Mouse (Mus musculus) liver, embryonic 12.5 days (tissue): ENCODE measurements at regions not wholly inside any gene's neighbourhood (a gene's known extent, or its start where the extent isn't known, plus 50 kb on each side); places are given as distances from the start of the nearest gene placed in this dataset.

Experiments used
- ATAC-seq: fragments of 200-750 bp; cut with Nextera tagmentation; 2 replicates; pipeline ENCODE4 v1.8.0; 2017; ENCODE audit warnings: moderate number of reproducible peaks, mild to moderate bottlenecking, moderate library complexity
- H3K27ac ChIP-seq: fragments of 300-500 bp; sonication (generic); 2 replicates; pipeline ENCODE4 v1.5.1; 2016; ENCODE audit warnings: mild to moderate bottlenecking
- H3K27me3 ChIP-seq: fragments of 300-500 bp; sonication (generic); replicated peaks from 2 replicates; pipeline ENCODE4 v1.6.1; 2016; ENCODE audit warnings: mild to moderate bottlenecking, moderate library complexity
- H3K36me3 ChIP-seq: fragments of 300-500 bp; sonication (generic); 2 replicates; pipeline ENCODE4 v1.6.1; 2016; ENCODE audit warnings: mild to moderate bottlenecking, moderate library complexity
- H3K4me1 ChIP-seq: fragments of 300-500 bp; sonication (generic); 2 replicates; pipeline ENCODE4 v1.6.1; 2016
- H3K4me2 ChIP-seq: fragments of 300-500 bp; sonication (generic); 2 replicates; pipeline ENCODE4 v1.6.1; 2016; ENCODE audit warnings: mild to moderate bottlenecking, moderate library complexity
- H3K4me3 ChIP-seq: fragments of 300-500 bp; sonication (generic); 2 replicates; pipeline ENCODE4 v1.5.1; 2016; ENCODE audit warnings: mild to moderate bottlenecking, moderate library complexity
- H3K9ac ChIP-seq: fragments of 300-500 bp; sonication (generic); 2 replicates; pipeline ENCODE4 v1.6.1; 2016; ENCODE audit warnings: mild to moderate bottlenecking, moderate library complexity
- H3K9me3 ChIP-seq: fragments of 300-500 bp; sonication (generic); replicated peaks from 2 replicates; pipeline ENCODE4 v1.6.1; 2016; ENCODE audit warnings: mild to moderate bottlenecking, moderate library complexity
- WGBS: fragments of 180-500 bp; shearing (Covaris S2); methylation state at CpG from one replicate; pipeline ENCODE4 v1.1.7; 2016; ENCODE audit not compliant: insufficient replicate concordance; 5-methylcytosine and 5-hydroxymethylcytosine counted together

- no peak for ATAC-seq
- no peak overlapping the region for H3K4me2 ChIP-seq
- peaks cover 28% of the 10 kb centered on the region for H3K27me3 ChIP-seq
- H3K9ac ChIP-seq: no peak overlapping the region
- no peaks in the 10 kb centered on the region for H3K9me3 ChIP-seq
- 72% methylated on average over 13 of the region's 13 CpGs for WGBS
- 0 out of 2 replicates have a peak, but pooled peaks cover 2% of the 10 kb centered on the region for H3K4me1 ChIP-seq
- no peak overlapping the region for H3K4me3 ChIP-seq
- H3K27ac ChIP-seq: no peak overlapping the region
- no peaks in the 10 kb centered on the region for H3K36me3 ChIP-seq
Measured at GRCm38 (mm10) chr8:10862442-10862841, 145.8 kb downstream of the Irs2 start.

DNA sequence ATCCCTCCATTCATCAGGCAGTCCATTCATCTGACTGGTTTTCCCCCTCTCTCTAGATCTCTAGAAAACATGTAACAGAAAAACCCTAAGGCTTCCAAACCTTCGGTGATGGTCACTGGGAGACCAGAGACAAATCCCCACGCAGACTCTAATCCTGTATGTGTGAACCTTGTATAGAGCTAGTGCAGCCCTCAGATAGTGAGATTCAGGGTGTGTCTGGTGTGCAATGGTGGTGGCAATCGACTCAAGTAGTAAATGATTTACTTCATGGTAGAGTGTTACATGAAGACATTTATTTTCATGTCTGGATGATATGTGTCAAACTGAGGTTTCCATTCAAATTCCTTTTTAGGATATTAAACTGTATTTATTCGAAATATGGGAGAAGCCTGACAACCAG is 147.4 kb downstream of the Irs2 start:
- no peak overlapping the region for H3K4me2 ChIP-seq
- H3K36me3 ChIP-seq: no peaks in the 10 kb centered on the region
- no peak overlapping the region for H3K27ac ChIP-seq
- H3K4me3 ChIP-seq: no peak overlapping the region
- H3K9me3 ChIP-seq: no peaks in the 10 kb centered on the region
- no peak overlapping the region for H3K9ac ChIP-seq
- H3K27me3 ChIP-seq: peaks cover 34% of the 10 kb centered on the region
- H3K4me1 ChIP-seq: 0 out of 2 replicates have a peak, but pooled peaks cover 1% of the 10 kb centered on the region
- 61% methylated on average over 4 of the region's 4 CpGs for WGBS
- ATAC-seq: no peak

DNA sequence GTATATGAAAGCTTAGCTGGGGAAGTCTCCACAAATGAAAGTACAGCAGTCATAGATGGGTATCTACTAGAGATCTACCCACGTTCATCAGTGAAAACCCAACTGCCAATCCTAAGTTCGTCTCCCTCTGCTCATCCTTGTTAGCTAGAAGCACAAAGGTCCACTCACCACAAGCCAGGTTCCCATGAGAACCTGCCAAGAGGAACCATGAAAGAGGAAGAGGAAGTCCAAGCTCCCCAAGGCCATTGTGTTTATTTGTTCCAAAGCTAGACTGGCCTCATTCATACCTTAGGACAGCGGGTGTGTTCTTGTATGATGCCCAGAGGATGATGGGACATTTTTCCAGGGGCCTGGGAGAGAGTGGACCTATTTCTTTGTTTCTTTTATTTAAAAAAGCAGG is 150.4 kb downstream of the Irs2 start:
- peaks cover 29% of the 10 kb centered on the region for H3K27me3 ChIP-seq
- H3K4me3 ChIP-seq: no peak overlapping the region
- H3K9ac ChIP-seq: no peak overlapping the region
- no peaks in the 10 kb centered on the region for H3K36me3 ChIP-seq
- no peak for ATAC-seq
- no peak overlapping the region for H3K27ac ChIP-seq
- 52% methylated on average over 3 of the region's 3 CpGs for WGBS
- H3K4me2 ChIP-seq: no peak overlapping the region
- no peaks in the 10 kb centered on the region for H3K9me3 ChIP-seq
- 0 out of 2 replicates have a peak, but pooled peaks cover 3% of the 10 kb centered on the region for H3K4me1 ChIP-seq

GRCm38 (mm10) chr8:10856996-10857720 is 151.1 kb downstream of the Irs2 start:
- H3K9ac ChIP-seq: no peak overlapping the region
- H3K4me2 ChIP-seq: no peak overlapping the region
- no peak for ATAC-seq
- peaks cover 22% of the 10 kb centered on the region for H3K27me3 ChIP-seq
- no peak overlapping the region for H3K4me3 ChIP-seq
- 0 out of 2 replicates have a peak, but pooled peaks cover 3% of the 10 kb centered on the region for H3K4me1 ChIP-seq
- no peak overlapping the region for H3K27ac ChIP-seq
- WGBS: 66% methylated on average over 15 of the region's 15 CpGs
- H3K36me3 ChIP-seq: no peaks in the 10 kb centered on the region
- no peaks in the 10 kb centered on the region for H3K9me3 ChIP-seq

- no peak for ATAC-seq
Measured at GRCm38 (mm10) chr8:10855696-10856095, 152.6 kb downstream of the Irs2 start.

GRCm38 (mm10) chr8:10855131-10855530 is 153.1 kb downstream of the Irs2 start:
- Histone ChIP-seq H3K36me3 (no peaks in the 10 kb centered on the region), H3K4me2 (no peak overlapping the region), H3K9me3 (no peaks in the 10 kb centered on the region), H3K4me1 (0 out of 2 replicates have a peak, but pooled peaks cover 3% of the 10 kb centered on the region), H3K4me3 (no peak overlapping the region), H3K9ac (no peak overlapping the region), H3K27me3 (peaks cover 18% of the 10 kb centered on the region; the same call in 1 of the 2 replicates), H3K27ac (no peak overlapping the region)
- no peak for ATAC-seq
- 68% methylated on average over 4 of the region's 4 CpGs for WGBS

More at GRCm38 (mm10) chr8:10855696-10856095, 152.6 kb downstream of the Irs2 start:
- WGBS: 73% methylated on average over 3 of the region's 3 CpGs
- Histone ChIP-seq H3K9ac (no peak overlapping the region), H3K4me3 (no peak overlapping the region), H3K27me3 (peaks cover 18% of the 10 kb centered on the region; the same call in 1 of the 2 replicates), H3K4me1 (0 out of 2 replicates have a peak, but pooled peaks cover 3% of the 10 kb centered on the region), H3K27ac (no peak overlapping the region), H3K36me3 (no peaks in the 10 kb centered on the region), H3K9me3 (no peaks in the 10 kb centered on the region), H3K4me2 (no peak overlapping the region)

DNA sequence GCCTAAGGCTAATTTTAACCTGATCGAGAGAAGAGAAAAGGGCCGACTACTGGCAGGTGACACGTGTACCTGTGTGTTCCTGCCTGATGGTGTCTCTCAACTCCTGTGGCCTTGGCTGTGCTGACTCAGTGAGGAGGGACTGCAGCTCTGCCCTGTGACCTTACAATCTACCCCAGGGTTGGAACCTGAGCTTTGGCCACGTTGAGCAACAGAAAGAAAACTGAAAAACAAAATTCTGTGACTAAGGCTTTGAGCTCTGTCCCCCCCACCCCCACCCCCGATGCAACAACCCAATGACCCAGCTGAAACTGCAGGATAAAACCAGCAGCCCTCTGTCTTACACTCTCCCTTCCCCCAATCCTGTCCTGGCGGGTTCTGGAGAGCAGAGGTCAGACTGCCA is 153.7 kb downstream of the Irs2 start:
- H3K4me1 ChIP-seq: 0 out of 2 replicates have a peak, but pooled peaks cover 3% of the 10 kb centered on the region
- peak; percentile 80 for ATAC-seq
- H3K4me3 ChIP-seq: no peak overlapping the region
- H3K36me3 ChIP-seq: no peaks in the 10 kb centered on the region
- no peak overlapping the region for H3K27ac ChIP-seq
- H3K9me3 ChIP-seq: no peaks in the 10 kb centered on the region
- no peak overlapping the region for H3K9ac ChIP-seq
- no peak overlapping the region for H3K4me2 ChIP-seq
- 31% methylated on average over 6 of the region's 6 CpGs for WGBS
- peaks cover 15% of the 10 kb centered on the region; the same call in 1 of the 2 replicates for H3K27me3 ChIP-seq

- Histone ChIP-seq H3K27ac (no peak overlapping the region), H3K4me3 (no peak overlapping the region), H3K4me2 (no peak overlapping the region), H3K4me1 (0 out of 2 replicates have a peak, but pooled peaks cover 3% of the 10 kb centered on the region), H3K9me3 (no peaks in the 10 kb centered on the region), H3K36me3 (no peaks in the 10 kb centered on the region), H3K9ac (no peak overlapping the region), H3K27me3 (0 out of 2 replicates have a peak, but pooled peaks cover 10% of the 10 kb centered on the region)
- ATAC-seq: no peak
- 57% methylated on average over 5 of the region's 5 CpGs for WGBS
Measured at GRCm38 (mm10) chr8:10853901-10854300, 154.4 kb downstream of the Irs2 start.

- WGBS: 76% methylated on average over 7 of the region's 7 CpGs
- H3K36me3 ChIP-seq: no peaks in the 10 kb centered on the region
- no peaks in the 10 kb centered on the region for H3K9me3 ChIP-seq
Measured at GRCm38 (mm10) chr8:10849916-10850315, 158.3 kb downstream of the Irs2 start.

GRCm38 (mm10) chr8:10845607-10846006 is 162.7 kb downstream of the Irs2 start:
- ATAC-seq: no peak
- H3K4me2 ChIP-seq: no peak overlapping the region
- H3K27ac ChIP-seq: no peak overlapping the region
- H3K9ac ChIP-seq: no peak overlapping the region
- peaks cover 6% of the 10 kb centered on the region; the same call in 1 of the 2 replicates for H3K4me1 ChIP-seq
- no peak overlapping the region for H3K4me3 ChIP-seq
- H3K27me3 ChIP-seq: peaks cover 24% of the 10 kb centered on the region; the same call in 1 of the 2 replicates
- 11% methylated on average over 6 of the region's 6 CpGs for WGBS
- H3K36me3 ChIP-seq: no peaks in the 10 kb centered on the region
- H3K9me3 ChIP-seq: no peaks in the 10 kb centered on the region

More at GRCm38 (mm10) chr8:10849916-10850315, 158.3 kb downstream of the Irs2 start:
- H3K9ac ChIP-seq: no peak overlapping the region
- peaks cover 10% of the 10 kb centered on the region; the same call in 1 of the 2 replicates for H3K4me1 ChIP-seq
- H3K4me2 ChIP-seq: no peak overlapping the region
- no peak for ATAC-seq
- H3K4me3 ChIP-seq: no peak overlapping the region
- no peak overlapping the region for H3K27ac ChIP-seq
- 0 out of 2 replicates have a peak, but pooled peaks cover 8% of the 10 kb centered on the region for H3K27me3 ChIP-seq

- no peaks in the 10 kb centered on the region for H3K36me3 ChIP-seq
- 71% methylated on average over 12 of the region's 12 CpGs for WGBS
- no peak for ATAC-seq
Measured at GRCm38 (mm10) chr8:10840853-10841531, 167.3 kb downstream of the Irs2 start.

DNA sequence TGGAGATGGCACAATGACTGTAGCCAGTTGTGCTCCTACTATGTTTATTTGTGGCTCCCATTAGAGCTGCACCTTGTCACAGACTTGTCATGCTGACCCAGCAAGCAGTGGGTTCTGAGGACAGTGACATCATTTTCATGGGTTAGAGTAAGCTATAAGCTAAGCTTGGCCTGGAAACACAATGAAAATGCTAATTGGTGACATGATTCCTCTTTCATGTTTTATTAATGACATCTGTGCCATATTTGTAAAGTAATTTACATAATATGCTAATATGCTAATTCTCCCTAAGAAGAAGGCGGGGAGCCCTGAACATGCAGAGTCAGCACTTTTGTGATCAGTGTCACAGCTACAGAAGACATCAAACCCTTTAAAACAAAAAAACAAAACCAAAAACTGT is 168.2 kb downstream of the Irs2 start:
- peaks cover 26% of the 10 kb centered on the region for H3K27me3 ChIP-seq
- H3K4me2 ChIP-seq: no peak overlapping the region
- no peak overlapping the region for H3K9ac ChIP-seq
- H3K9me3 ChIP-seq: no peaks in the 10 kb centered on the region
- no peak for ATAC-seq
- no peak overlapping the region for H3K27ac ChIP-seq
- no peaks in the 10 kb centered on the region for H3K36me3 ChIP-seq
- H3K4me1 ChIP-seq: 0 out of 2 replicates have a peak, but pooled peaks cover 4% of the 10 kb centered on the region
- no peak overlapping the region for H3K4me3 ChIP-seq
- WGBS: 79% methylated on average over 1 of the region's 1 CpGs

More at GRCm38 (mm10) chr8:10840853-10841531, 167.3 kb downstream of the Irs2 start:
- peaks cover 29% of the 10 kb centered on the region for H3K27me3 ChIP-seq
- H3K9me3 ChIP-seq: no peaks in the 10 kb centered on the region
- no peak overlapping the region for H3K9ac ChIP-seq
- no peak overlapping the region for H3K4me3 ChIP-seq
- no peak overlapping the region for H3K4me2 ChIP-seq
- peaks cover 4% of the 10 kb centered on the region; the same call in 1 of the 2 replicates for H3K4me1 ChIP-seq
- H3K27ac ChIP-seq: no peak overlapping the region
